Mouse (Mus musculus): Measurements from ENCODE around the gene Anks1. TPM values are rescaled to one million over a fixed set of nuclear protein-coding genes. Genes with fewer than 3 reads are reported as not detected.

Anks1 gene
- polyA plus RNA-seq, 1 experiment from 2014 or later: 14.9 TPM

GRCm38 (mm10) chr17:27968033-27968750 is 59.1 kb downstream of the Anks1 start:
- peaks cover 18% of the 10 kb centered on the region; the same call in 1 of the 2 replicates for H3K4me1 ChIP-seq
- no peak overlapping the region for H3K27ac ChIP-seq

GRCm38 (mm10) chr17:27968903-27969302 is 59.8 kb downstream of the Anks1 start:
- 92% methylated on average over 5 of the region's 5 CpGs for WGBS
- no peak overlapping the region for H3K9ac ChIP-seq
- H3K27ac ChIP-seq: peak overlapping the region; percentile 40; the same call in 1 of the 2 replicates
- no peak overlapping the region for H3K4me3 ChIP-seq (replicated peaks)
- no peaks in the 10 kb centered on the region for H3K27me3 ChIP-seq (replicated peaks)
- ATAC-seq (ENCODE audit: insufficient read depth, low FRiP score, low read depth): no peak
- no peaks in the 10 kb centered on the region for H3K36me3 ChIP-seq
- H3K9me3 ChIP-seq: no peaks in the 10 kb centered on the region
- no peak overlapping the region for H3K4me2 ChIP-seq
- peaks cover 18% of the 10 kb centered on the region; the same call in 1 of the 2 replicates for H3K4me1 ChIP-seq

More at GRCm38 (mm10) chr17:27968033-27968750, 59.1 kb downstream of the Anks1 start:
- no peaks in the 10 kb centered on the region for H3K9me3 ChIP-seq
- H3K4me2 ChIP-seq: no peak overlapping the region
- no peaks in the 10 kb centered on the region for H3K27me3 ChIP-seq (replicated peaks)
- no peak overlapping the region for H3K9ac ChIP-seq
- ATAC-seq (ENCODE audit: insufficient read depth, low FRiP score, low read depth): no peak
- H3K36me3 ChIP-seq: no peaks in the 10 kb centered on the region
- WGBS: 70% methylated on average over 9 of the region's 9 CpGs
- no peak overlapping the region for H3K4me3 ChIP-seq (replicated peaks)

- Histone ChIP-seq H3K27ac (peak overlapping the region; percentile 40; the same call in 1 of the 2 replicates), H3K27me3 (replicated peaks) (no peaks in the 10 kb centered on the region), H3K4me3 (replicated peaks) (no peak overlapping the region), H3K9me3 (no peaks in the 10 kb centered on the region), H3K4me1 (peaks cover 18% of the 10 kb centered on the region; the same call in 1 of the 2 replicates), H3K9ac (no peak overlapping the region), H3K4me2 (no peak overlapping the region), H3K36me3 (no peaks in the 10 kb centered on the region)
- 62% methylated on average over 8 of the region's 8 CpGs for WGBS
- ATAC-seq (ENCODE audit: insufficient read depth, low FRiP score, low read depth): no peak
Observed at GRCm38 (mm10) chr17:27969365-27969764, 60.3 kb downstream of the Anks1 start.

GRCm38 (mm10) chr17:27969896-27970295 is 60.8 kb downstream of the Anks1 start:
- ATAC-seq (ENCODE audit: insufficient read depth, low FRiP score, low read depth): no peak
- H3K36me3 ChIP-seq: no peaks in the 10 kb centered on the region
- H3K4me2 ChIP-seq: no peak overlapping the region
- H3K27me3 ChIP-seq (replicated peaks): no peaks in the 10 kb centered on the region
- no peaks in the 10 kb centered on the region for H3K9me3 ChIP-seq
- H3K4me1 ChIP-seq: peaks cover 18% of the 10 kb centered on the region; the same call in 1 of the 2 replicates
- H3K27ac ChIP-seq: peak overlapping the region; percentile 37; the same call in 1 of the 2 replicates
- no peak overlapping the region for H3K9ac ChIP-seq
- WGBS: 82% methylated on average over 5 of the region's 5 CpGs
- H3K4me3 ChIP-seq (replicated peaks): no peak overlapping the region

- no peaks in the 10 kb centered on the region for H3K9me3 ChIP-seq
- WGBS: 78% methylated on average over 5 of the region's 5 CpGs
- no peak overlapping the region for H3K9ac ChIP-seq
- no peak overlapping the region for H3K27ac ChIP-seq
- no peaks in the 10 kb centered on the region for H3K36me3 ChIP-seq
- ATAC-seq (ENCODE audit: insufficient read depth, low FRiP score, low read depth): no peak
- peaks cover 18% of the 10 kb centered on the region; the same call in 1 of the 2 replicates for H3K4me1 ChIP-seq
- no peaks in the 10 kb centered on the region for H3K27me3 ChIP-seq (replicated peaks)
- H3K4me2 ChIP-seq: no peak overlapping the region
- H3K4me3 ChIP-seq (replicated peaks): no peak overlapping the region
Observed at GRCm38 (mm10) chr17:27970305-27970704, 61.2 kb downstream of the Anks1 start.

GRCm38 (mm10) chr17:27971496-27971895 is 62.4 kb downstream of the Anks1 start:
- Histone ChIP-seq H3K36me3 (peaks cover under 1% of the 10 kb centered on the region; the same call in 1 of the 2 replicates), H3K4me1 (peaks cover 18% of the 10 kb centered on the region; the same call in 1 of the 2 replicates), H3K27me3 (replicated peaks) (no peaks in the 10 kb centered on the region), H3K4me2 (no peak overlapping the region), H3K9me3 (no peaks in the 10 kb centered on the region), H3K9ac (no peak overlapping the region), H3K27ac (0 out of 2 replicates have a peak overlapping the region, but pooled peaks have one; percentile 4), H3K4me3 (replicated peaks) (no peak overlapping the region)
- WGBS: 71% methylated on average over 9 of the region's 9 CpGs
- ATAC-seq (ENCODE audit: insufficient read depth, low FRiP score, low read depth): no peak

GRCm38 (mm10) chr17:27973337-27973736 is 64.2 kb downstream of the Anks1 start:
- 76% methylated on average over 4 of the region's 4 CpGs for WGBS
- Histone ChIP-seq H3K27ac (no peak overlapping the region), H3K9ac (no peak overlapping the region), H3K4me2 (no peak overlapping the region), H3K9me3 (no peaks in the 10 kb centered on the region), H3K4me3 (replicated peaks) (no peak overlapping the region), H3K27me3 (replicated peaks) (no peaks in the 10 kb centered on the region), H3K36me3 (peaks cover 3% of the 10 kb centered on the region; the same call in 1 of the 2 replicates), H3K4me1 (peaks cover 14% of the 10 kb centered on the region; the same call in 1 of the 2 replicates)
- no peak for ATAC-seq (ENCODE audit: insufficient read depth, low FRiP score, low read depth)

- no peak overlapping the region for H3K27ac ChIP-seq
- 88% methylated on average over 14 of the region's 14 CpGs for WGBS
- no peaks in the 10 kb centered on the region for H3K27me3 ChIP-seq (replicated peaks)
- peaks cover 10% of the 10 kb centered on the region; the same call in 1 of the 2 replicates for H3K4me1 ChIP-seq
- H3K4me3 ChIP-seq (replicated peaks): no peak overlapping the region
- H3K9ac ChIP-seq: no peak overlapping the region
- no peaks in the 10 kb centered on the region for H3K9me3 ChIP-seq
- no peak for ATAC-seq (ENCODE audit: insufficient read depth, low FRiP score, low read depth)
- H3K36me3 ChIP-seq: peaks cover 6% of the 10 kb centered on the region
- H3K4me2 ChIP-seq: no peak overlapping the region
Observed at GRCm38 (mm10) chr17:27976266-27976665, 67.2 kb downstream of the Anks1 start.

- H3K27ac ChIP-seq: no peak overlapping the region
- 0 out of 2 replicates have a peak, but pooled peaks cover 4% of the 10 kb centered on the region for H3K4me1 ChIP-seq
- no peaks in the 10 kb centered on the region for H3K9me3 ChIP-seq
- no peaks in the 10 kb centered on the region for H3K27me3 ChIP-seq (replicated peaks)
- H3K9ac ChIP-seq: no peak overlapping the region
- H3K4me2 ChIP-seq: no peak overlapping the region
- peaks cover 6% of the 10 kb centered on the region for H3K36me3 ChIP-seq
- ATAC-seq (ENCODE audit: insufficient read depth, low FRiP score, low read depth): no peak
- no peak overlapping the region for H3K4me3 ChIP-seq (replicated peaks)
- WGBS: 92% methylated on average over 3 of the region's 3 CpGs
Observed at GRCm38 (mm10) chr17:27977008-27977636, 68.0 kb downstream of the Anks1 start.

GRCm38 (mm10) chr17:27980391-27980955 is 71.4 kb downstream of the Anks1 start:
- no peak overlapping the region for H3K27ac ChIP-seq
- no peaks in the 10 kb centered on the region for H3K9me3 ChIP-seq
- WGBS: 84% methylated on average over 3 of the region's 3 CpGs
- H3K9ac ChIP-seq: no peak overlapping the region
- peaks cover 6% of the 10 kb centered on the region for H3K36me3 ChIP-seq
- no peak for ATAC-seq (ENCODE audit: insufficient read depth, low FRiP score, low read depth)
- H3K4me3 ChIP-seq (replicated peaks): no peak overlapping the region
- H3K27me3 ChIP-seq (replicated peaks): no peaks in the 10 kb centered on the region
- no peaks in the 10 kb centered on the region for H3K4me1 ChIP-seq
- no peak overlapping the region for H3K4me2 ChIP-seq

- Histone ChIP-seq H3K27ac (no peak overlapping the region), H3K4me3 (replicated peaks) (no peak overlapping the region), H3K36me3 (peaks cover 9% of the 10 kb centered on the region), H3K4me1 (no peaks in the 10 kb centered on the region), H3K9me3 (no peaks in the 10 kb centered on the region), H3K4me2 (no peak overlapping the region), H3K9ac (no peak overlapping the region), H3K27me3 (replicated peaks) (no peaks in the 10 kb centered on the region)
- 84% methylated on average over 5 of the region's 5 CpGs for WGBS
- ATAC-seq (ENCODE audit: insufficient read depth, low FRiP score, low read depth): no peak
Observed at GRCm38 (mm10) chr17:27981451-27982069, 72.5 kb downstream of the Anks1 start.

Data from stomach, embryonic 15.5 days (tissue).